Mouse (Mus musculus): ENCODE measurements around the gene Lhx1. TPM values are rescaled to one million over a fixed set of nuclear protein-coding genes. Genes with fewer than 3 reads are reported as not detected.

Gene Lhx1
- polyA plus RNA-seq, 1 experiment from 2014 or later = 0.32 TPM

DNA sequence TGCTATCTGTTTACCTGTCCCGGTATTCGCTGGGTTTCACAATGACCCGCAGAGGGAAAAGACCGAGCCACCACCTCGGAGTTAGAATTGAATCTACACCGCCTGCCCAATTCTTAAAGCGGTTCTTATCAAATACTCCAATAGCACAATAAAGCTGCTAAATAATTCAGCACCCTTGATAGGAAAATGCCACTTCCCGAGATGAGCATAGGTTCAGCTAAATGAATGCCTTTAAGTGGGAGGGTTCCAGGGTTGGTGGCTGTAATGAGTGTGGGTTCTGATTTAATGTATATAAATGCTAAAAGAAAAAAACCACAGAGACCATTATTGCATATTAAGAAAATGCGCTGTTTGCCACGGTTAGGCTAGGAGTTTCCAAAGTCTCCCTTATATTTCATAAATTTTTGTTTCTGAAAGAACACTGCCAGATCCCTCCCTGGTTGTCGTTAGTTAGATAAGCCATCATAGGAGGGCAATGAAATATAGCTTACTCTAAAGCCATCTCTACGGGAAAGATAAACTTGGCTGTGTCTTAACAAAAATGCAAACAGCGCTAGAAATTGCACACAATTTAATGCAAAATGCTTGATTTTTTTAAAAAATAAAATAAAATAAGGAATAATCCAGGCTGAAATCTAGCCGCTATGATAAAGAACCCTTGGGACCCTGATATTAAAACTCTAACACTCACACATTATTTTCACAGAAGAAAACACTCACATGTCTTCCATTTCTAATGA, 8.7 kb downstream of the Lhx1 start:
- WGBS = 14% methylated on average over 14 of the region's 14 CpGs
- H3K4me3 ChIP-seq (ENCODE audit: low read depth, low read length) = no peak overlapping the region
- peaks cover 72% of the 10 kb centered on the region for H3K27me3 ChIP-seq (replicated peaks; ENCODE audit: control insufficient read depth, insufficient read depth, low read length)
- H3K9me3 ChIP-seq (ENCODE audit: control insufficient read depth, low read length) = no peaks in the 10 kb centered on the region
- H3K36me3 ChIP-seq (ENCODE audit: control insufficient read depth, insufficient read depth, low read length) = no peaks in the 10 kb centered on the region
- no peak overlapping the region for H3K4me2 ChIP-seq
- H3K4me1 ChIP-seq (replicated peaks; ENCODE audit: control insufficient read depth, insufficient read depth, low read length) = peaks cover 7% of the 10 kb centered on the region; the same call in 1 of the 2 replicates
- no peak overlapping the region for H3K27ac ChIP-seq (ENCODE audit: low read depth, low read length)
- ATAC-seq (replicated peaks; ENCODE audit: low FRiP score) = no peak
- H3K9ac ChIP-seq (ENCODE audit: low read depth, low read length) = no peak overlapping the region
- DNase-seq (ENCODE audit: low spot score) = no peak

- Histone ChIP-seq H3K4me2 (peak within 1 kb of the TSS; percentile 87), H3K36me3 (ENCODE audit: control insufficient read depth, insufficient read depth, low read length) (peaks cover 5% of the 10 kb centered on the region; the same call in 1 of the 2 replicates), H3K27me3 (replicated peaks; ENCODE audit: control insufficient read depth, insufficient read depth, low read length) (peaks cover 40% of the 10 kb centered on the region), H3K4me1 (replicated peaks; ENCODE audit: control insufficient read depth, insufficient read depth, low read length) (peaks cover 7% of the 10 kb centered on the region; the same call in 1 of the 2 replicates), H3K27ac (ENCODE audit: low read depth, low read length) (peak within 1 kb of the TSS; percentile 64), H3K9ac (ENCODE audit: low read depth, low read length) (peak within 1 kb of the TSS; percentile 81), H3K4me3 (ENCODE audit: low read depth, low read length) (peak within 1 kb of the TSS; percentile 79), H3K9me3 (ENCODE audit: control insufficient read depth, low read length) (no peaks in the 10 kb centered on the region)
- WGBS = under 1% methylated on average over 80 of the region's 80 CpGs
- ATAC-seq (replicated peaks; ENCODE audit: low FRiP score) (peak; percentile 99), DNase-seq (ENCODE audit: low spot score) (peak; percentile 99)
These were observed 11.9 kb downstream of the Lhx1 start, which contains the start of gene Aatf for GRCm38 (mm10) chr11:84513171-84514116. TSS of gene Aatf (minus strand) at chr11:84513522.

- WGBS = 93% methylated on average over 1 of the region's 1 CpGs
These were observed 13.3 kb downstream of the Lhx1 start for GRCm38 (mm10) chr11:84512031-84512430.

DNA sequence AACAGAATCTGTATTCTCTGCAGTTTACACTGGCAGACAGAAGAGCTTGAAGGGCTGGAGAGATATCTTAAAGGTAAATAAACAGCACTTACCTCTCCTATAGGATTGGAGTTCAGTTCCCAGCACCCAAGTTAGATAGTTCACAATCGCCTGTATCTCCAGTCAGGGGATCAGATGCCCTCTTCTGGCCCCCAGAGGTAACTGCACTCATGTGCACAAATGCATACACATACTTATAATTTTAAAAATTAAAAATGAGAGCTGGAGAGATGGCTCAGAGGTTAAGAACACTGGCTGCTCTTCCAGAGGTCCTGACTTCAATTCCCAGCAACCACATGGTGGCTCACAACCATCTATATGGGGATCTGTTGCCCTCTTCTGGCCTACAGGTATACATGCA, 21.0 kb downstream of the Lhx1 start:
- DNase-seq (ENCODE audit: low spot score) (no peak), ATAC-seq (replicated peaks; ENCODE audit: low FRiP score) (no peak)
- H3K4me3 ChIP-seq (ENCODE audit: low read depth, low read length) = no peak overlapping the region
- H3K9me3 ChIP-seq (ENCODE audit: control insufficient read depth, low read length) = no peaks in the 10 kb centered on the region
- no peak overlapping the region for H3K4me2 ChIP-seq
- no peaks in the 10 kb centered on the region for H3K27me3 ChIP-seq (replicated peaks; ENCODE audit: control insufficient read depth, insufficient read depth, low read length)
- H3K4me1 ChIP-seq (replicated peaks; ENCODE audit: control insufficient read depth, insufficient read depth, low read length) = no peaks in the 10 kb centered on the region
- 94% methylated on average over 1 of the region's 1 CpGs for WGBS
- H3K36me3 ChIP-seq (ENCODE audit: control insufficient read depth, insufficient read depth, low read length) = peaks cover 33% of the 10 kb centered on the region; the same call in 1 of the 2 replicates
- H3K27ac ChIP-seq (ENCODE audit: low read depth, low read length) = no peak overlapping the region
- H3K9ac ChIP-seq (ENCODE audit: low read depth, low read length) = no peak overlapping the region

More at GRCm38 (mm10) chr11:84512031-84512430, 13.3 kb downstream of the Lhx1 start:
- H3K4me1 ChIP-seq (replicated peaks; ENCODE audit: control insufficient read depth, insufficient read depth, low read length) = peaks cover 7% of the 10 kb centered on the region; the same call in 1 of the 2 replicates
- no peak for ATAC-seq (replicated peaks; ENCODE audit: low FRiP score)
- peak overlapping the region; percentile 79 for H3K4me3 ChIP-seq (ENCODE audit: low read depth, low read length)
- no peak overlapping the region for H3K27ac ChIP-seq (ENCODE audit: low read depth, low read length)
- no peak for DNase-seq (ENCODE audit: low spot score)
- peak overlapping the region; percentile 87 for H3K4me2 ChIP-seq
- no peaks in the 10 kb centered on the region for H3K9me3 ChIP-seq (ENCODE audit: control insufficient read depth, low read length)
- H3K27me3 ChIP-seq (replicated peaks; ENCODE audit: control insufficient read depth, insufficient read depth, low read length) = peaks cover 29% of the 10 kb centered on the region
- H3K36me3 ChIP-seq (ENCODE audit: control insufficient read depth, insufficient read depth, low read length) = peaks cover 10% of the 10 kb centered on the region; the same call in 1 of the 2 replicates
- H3K9ac ChIP-seq (ENCODE audit: low read depth, low read length) = 0 out of 2 replicates have a peak overlapping the region, but pooled peaks have one; percentile 2

GRCm38 (mm10) chr11:84497944-84498343, 27.4 kb downstream of the Lhx1 start:
- H3K9me3 ChIP-seq (ENCODE audit: control insufficient read depth, low read length) = no peaks in the 10 kb centered on the region
- no peaks in the 10 kb centered on the region for H3K27me3 ChIP-seq (replicated peaks; ENCODE audit: control insufficient read depth, insufficient read depth, low read length)
- H3K4me1 ChIP-seq (replicated peaks; ENCODE audit: control insufficient read depth, insufficient read depth, low read length) = no peaks in the 10 kb centered on the region
- no peak overlapping the region for H3K4me2 ChIP-seq
- ATAC-seq (replicated peaks; ENCODE audit: low FRiP score) = no peak
- no peak for DNase-seq (ENCODE audit: low spot score)
- peaks cover 16% of the 10 kb centered on the region; the same call in 1 of the 2 replicates for H3K36me3 ChIP-seq (ENCODE audit: control insufficient read depth, insufficient read depth, low read length)
- H3K4me3 ChIP-seq (ENCODE audit: low read depth, low read length) = no peak overlapping the region
- no peak overlapping the region for H3K27ac ChIP-seq (ENCODE audit: low read depth, low read length)
- 76% methylated on average over 2 of the region's 2 CpGs for WGBS
- no peak overlapping the region for H3K9ac ChIP-seq (ENCODE audit: low read depth, low read length)

DNA sequence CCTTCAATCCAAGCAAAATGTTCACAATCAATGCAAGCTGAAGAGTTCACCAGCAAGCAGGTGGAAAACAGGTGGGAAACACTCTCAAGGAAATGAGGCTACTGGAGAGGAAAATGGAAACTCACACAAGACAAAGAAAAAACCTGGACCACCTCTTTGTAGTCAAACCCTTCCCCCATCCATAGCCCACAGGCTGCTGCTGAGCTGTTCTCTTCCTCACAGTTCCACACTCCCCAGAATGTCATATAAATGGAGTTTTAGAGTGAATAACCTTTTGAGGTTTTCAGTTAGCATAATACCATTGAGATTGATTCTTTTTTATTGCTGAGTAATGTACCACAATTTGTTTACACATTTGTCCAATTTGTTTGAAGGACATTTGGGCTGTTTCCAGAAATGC, 28.4 kb downstream of the Lhx1 start:
- ATAC-seq (replicated peaks; ENCODE audit: low FRiP score) = no peak
- no peak overlapping the region for H3K4me3 ChIP-seq (ENCODE audit: low read depth, low read length)
- H3K4me2 ChIP-seq = no peak overlapping the region
- H3K27me3 ChIP-seq (replicated peaks; ENCODE audit: control insufficient read depth, insufficient read depth, low read length) = no peaks in the 10 kb centered on the region
- no peaks in the 10 kb centered on the region for H3K9me3 ChIP-seq (ENCODE audit: control insufficient read depth, low read length)
- no peak overlapping the region for H3K9ac ChIP-seq (ENCODE audit: low read depth, low read length)
- peaks cover 15% of the 10 kb centered on the region; the same call in 1 of the 2 replicates for H3K36me3 ChIP-seq (ENCODE audit: control insufficient read depth, insufficient read depth, low read length)
- H3K27ac ChIP-seq (ENCODE audit: low read depth, low read length) = no peak overlapping the region
- no peaks in the 10 kb centered on the region for H3K4me1 ChIP-seq (replicated peaks; ENCODE audit: control insufficient read depth, insufficient read depth, low read length)
- no peak for DNase-seq (ENCODE audit: low spot score)

DNA sequence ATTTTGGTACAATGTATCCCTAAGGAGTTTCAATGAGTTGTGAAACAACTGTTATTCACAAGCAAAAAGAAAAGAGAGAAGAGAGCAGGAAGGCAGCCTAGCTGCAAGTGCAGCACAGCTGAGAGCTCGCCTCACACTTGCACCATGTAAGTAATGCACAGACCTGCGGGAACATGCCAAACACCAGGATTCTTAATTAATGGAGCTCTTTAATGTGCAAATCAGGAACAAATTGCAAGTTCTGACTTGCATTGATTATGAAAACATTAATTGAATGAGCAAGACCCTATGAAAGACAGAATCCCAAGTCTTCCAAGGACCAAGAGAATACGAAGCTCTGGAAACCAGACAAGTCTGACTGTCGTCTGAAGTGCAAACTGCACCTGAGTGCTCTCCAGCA, 29.6 kb downstream of the Lhx1 start:
- no peak overlapping the region for H3K9ac ChIP-seq (ENCODE audit: low read depth, low read length)

DNA sequence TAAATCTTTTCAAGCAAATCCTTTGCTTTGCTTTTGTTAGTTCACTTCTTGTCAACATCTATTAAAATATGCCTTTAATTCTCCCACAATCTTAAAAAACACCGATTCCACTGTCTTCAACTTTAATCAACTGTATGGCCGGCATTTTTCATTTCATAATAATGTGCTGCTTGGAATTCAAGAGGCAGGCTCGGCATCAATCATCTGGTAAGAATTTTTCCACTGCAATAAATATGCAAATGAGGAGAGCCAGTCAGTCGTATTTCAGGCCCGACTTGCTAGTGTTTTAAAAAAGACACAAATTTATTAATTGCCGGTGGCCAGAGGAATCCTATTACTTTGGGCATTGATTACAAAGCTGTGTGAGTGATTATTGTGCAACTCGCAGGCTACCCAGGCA, 43.7 kb downstream of the Lhx1 start:
- H3K9ac ChIP-seq (ENCODE audit: low read depth, low read length) = no peak overlapping the region
- no peak for ATAC-seq (replicated peaks; ENCODE audit: low FRiP score)
- H3K36me3 ChIP-seq (ENCODE audit: control insufficient read depth, insufficient read depth, low read length) = no peaks in the 10 kb centered on the region; the same call in 1 of the 2 replicates
- WGBS = 87% methylated on average over 7 of the region's 7 CpGs
- H3K4me3 ChIP-seq (ENCODE audit: low read depth, low read length) = no peak overlapping the region
- no peaks in the 10 kb centered on the region for H3K9me3 ChIP-seq (ENCODE audit: control insufficient read depth, low read length)
- H3K4me2 ChIP-seq = no peak overlapping the region
- H3K4me1 ChIP-seq (replicated peaks; ENCODE audit: control insufficient read depth, insufficient read depth, low read length) = no peaks in the 10 kb centered on the region
- H3K27ac ChIP-seq (ENCODE audit: low read depth, low read length) = no peak overlapping the region
- no peak for DNase-seq (ENCODE audit: low spot score)
- H3K27me3 ChIP-seq (replicated peaks; ENCODE audit: control insufficient read depth, insufficient read depth, low read length) = no peaks in the 10 kb centered on the region

More for the DNA sequence above, 29.6 kb downstream of the Lhx1 start:
- 82% methylated on average over 4 of the region's 4 CpGs for WGBS
- Histone ChIP-seq H3K27ac (ENCODE audit: low read depth, low read length) (no peak overlapping the region), H3K27me3 (replicated peaks; ENCODE audit: control insufficient read depth, insufficient read depth, low read length) (no peaks in the 10 kb centered on the region), H3K9me3 (ENCODE audit: control insufficient read depth, low read length) (no peaks in the 10 kb centered on the region), H3K4me2 (no peak overlapping the region), H3K4me1 (replicated peaks; ENCODE audit: control insufficient read depth, insufficient read depth, low read length) (no peaks in the 10 kb centered on the region), H3K36me3 (ENCODE audit: control insufficient read depth, insufficient read depth, low read length) (peaks cover 24% of the 10 kb centered on the region), H3K4me3 (ENCODE audit: low read depth, low read length) (no peak overlapping the region)
- DNase-seq (ENCODE audit: low spot score) (no peak), ATAC-seq (replicated peaks; ENCODE audit: low FRiP score) (no peak)

Measured in liver, embryonic 11.5 days (tissue).